Mouse (Mus musculus) gastrocnemius, adult 8-10 months (tissue): Measurements from ENCODE around the gene Pxylp1. TPM values are rescaled to one million over a fixed set of nuclear protein-coding genes. Genes with fewer than 3 reads are reported as not detected.

ENCODE experiments used
- DNase-seq, 2 experiments: peaks; one replicate each; pipeline ENCODE4 v3.0.0; 2022; ENCODE audit warnings: low spot score in 2 of 2
- total RNA-seq, 4 experiments: library from RNA; stranded (reverse); gene quantifications; 2 replicates each; pipeline ENCODE4 v1.2.4; 2022

Pxylp1 gene
- total RNA-seq, 4 experiments from 2014 or later: 0.80 to 1.4 (median 1.1) TPM

- no peak for DNase-seq
Observed at GRCm38 (mm10) chr9:96891341-96892330, 833 bp downstream of the Pxylp1 start.

- DNase-seq: no peak
Observed at GRCm38 (mm10) chr9:96890756-96891155, 1.7 kb downstream of the Pxylp1 start.

GRCm38 (mm10) chr9:96890266-96890665, 2.2 kb downstream of the Pxylp1 start:
- no peak for DNase-seq

GRCm38 (mm10) chr9:96889345-96890021, 3.0 kb downstream of the Pxylp1 start:
- DNase-seq: peak; percentile 71

- no peak for DNase-seq
Observed at GRCm38 (mm10) chr9:96888742-96889344, 3.6 kb downstream of the Pxylp1 start.

- DNase-seq: no peak
Observed at GRCm38 (mm10) chr9:96887954-96888353, 4.5 kb downstream of the Pxylp1 start.

GRCm38 (mm10) chr9:96887492-96887891, 5.0 kb downstream of the Pxylp1 start:
- no peak for DNase-seq

GRCm38 (mm10) chr9:96885781-96886180, 6.7 kb downstream of the Pxylp1 start:
- no peak for DNase-seq

GRCm38 (mm10) chr9:96882496-96883265, 9.8 kb downstream of the Pxylp1 start:
- peak in 1 of 2 experiments; percentile 51 for DNase-seq

GRCm38 (mm10) chr9:96881901-96882300, 10.6 kb downstream of the Pxylp1 start:
- DNase-seq: no peak

- peak; percentile 64 to 76 for DNase-seq
Observed at GRCm38 (mm10) chr9:96879024-96879423, 13.4 kb downstream of the Pxylp1 start.

- no peak for DNase-seq
Observed at GRCm38 (mm10) chr9:96878464-96878863, 14.0 kb downstream of the Pxylp1 start.

GRCm38 (mm10) chr9:96875704-96876103, 16.8 kb downstream of the Pxylp1 start:
- DNase-seq: no peak

- DNase-seq: peak in 1 of 2 experiments; percentile 16
Observed at GRCm38 (mm10) chr9:96873082-96873481, 19.4 kb downstream of the Pxylp1 start.

GRCm38 (mm10) chr9:96870104-96870503, 22.4 kb downstream of the Pxylp1 start:
- no peak for DNase-seq

- DNase-seq: no peak
Observed at GRCm38 (mm10) chr9:96869542-96869941, 22.9 kb downstream of the Pxylp1 start.

- no peak for DNase-seq
Observed at GRCm38 (mm10) chr9:96868546-96868945, 23.9 kb downstream of the Pxylp1 start.

GRCm38 (mm10) chr9:96867165-96867564, 25.3 kb downstream of the Pxylp1 start:
- no peak for DNase-seq

GRCm38 (mm10) chr9:96866196-96866595, 26.3 kb downstream of the Pxylp1 start:
- no peak for DNase-seq

- no peak for DNase-seq
Observed at GRCm38 (mm10) chr9:96865473-96866050, 26.9 kb downstream of the Pxylp1 start.

GRCm38 (mm10) chr9:96863539-96863938, 28.9 kb downstream of the Pxylp1 start:
- no peak for DNase-seq
